Mouse (Mus musculus) right cerebral cortex, adult 18-20 months (tissue): ENCODE results near the gene Trmt44.

Source experiments
- DNase-seq: peaks from one replicate; pipeline ENCODE4 v3.0.0; 2022; ENCODE audit warnings: mixed read lengths

Trmt44 gene

GRCm38 (mm10) chr5:35574653-35575599 is at the start of gene Trmt44:
Trmt44 (minus strand) TSS chr5:35575070.
- DNase-seq: peak; percentile 97

- DNase-seq: no peak
These were observed 49.0 kb upstream of the Trmt44 start for GRCm38 (mm10) chr5:35623831-35624230.

- DNase-seq: peak; percentile 5
These were observed 46.2 kb upstream of the Trmt44 start for GRCm38 (mm10) chr5:35621114-35621513.

- DNase-seq: no peak
These were observed 42.1 kb upstream of the Trmt44 start for GRCm38 (mm10) chr5:35616943-35617342.

GRCm38 (mm10) chr5:35612722-35613121 is 37.9 kb upstream of the Trmt44 start:
- DNase-seq: no peak

GRCm38 (mm10) chr5:35611900-35612299 is 37.0 kb upstream of the Trmt44 start:
- no peak for DNase-seq

- no peak for DNase-seq
These were observed 36.3 kb upstream of the Trmt44 start for GRCm38 (mm10) chr5:35611170-35611569.

GRCm38 (mm10) chr5:35610381-35610780 is 35.5 kb upstream of the Trmt44 start:
- DNase-seq: no peak

GRCm38 (mm10) chr5:35609971-35610370 is 35.1 kb upstream of the Trmt44 start:
- no peak for DNase-seq

- DNase-seq: no peak
These were observed 34.5 kb upstream of the Trmt44 start for GRCm38 (mm10) chr5:35609381-35609780.

- no peak for DNase-seq
These were observed 33.7 kb upstream of the Trmt44 start for GRCm38 (mm10) chr5:35608559-35608958.

GRCm38 (mm10) chr5:35607784-35608183 is 32.9 kb upstream of the Trmt44 start:
- peak; percentile 12 for DNase-seq

GRCm38 (mm10) chr5:35606800-35607199 is 31.9 kb upstream of the Trmt44 start:
- no peak for DNase-seq

- no peak for DNase-seq
These were observed 30.5 kb upstream of the Trmt44 start for GRCm38 (mm10) chr5:35605355-35605754.

GRCm38 (mm10) chr5:35601526-35601925 is 26.7 kb upstream of the Trmt44 start:
- no peak for DNase-seq

- DNase-seq: no peak
These were observed 25.4 kb upstream of the Trmt44 start for GRCm38 (mm10) chr5:35600233-35600632.

GRCm38 (mm10) chr5:35596169-35597160 is 21.6 kb upstream of the Trmt44 start:
- DNase-seq: no peak

- peak; percentile 64 for DNase-seq
These were observed 20.8 kb upstream of the Trmt44 start for GRCm38 (mm10) chr5:35595706-35596105.

- DNase-seq: no peak
These were observed 19.9 kb upstream of the Trmt44 start for GRCm38 (mm10) chr5:35594768-35595167.

GRCm38 (mm10) chr5:35593272-35593671 is 18.4 kb upstream of the Trmt44 start:
- no peak for DNase-seq

GRCm38 (mm10) chr5:35592824-35593223 is 18.0 kb upstream of the Trmt44 start:
- no peak for DNase-seq

GRCm38 (mm10) chr5:35592081-35592736 is 17.3 kb upstream of the Trmt44 start:
- DNase-seq: no peak

GRCm38 (mm10) chr5:35591497-35591896 is 16.6 kb upstream of the Trmt44 start:
- no peak for DNase-seq
